Mouse (Mus musculus) C2C12 (cell line): Measurements from ENCODE around the gene Ate1. TPM values are rescaled to one million over a fixed set of nuclear protein-coding genes. Genes with fewer than 3 reads are reported as not detected.

Experiments
- H3K27me3 ChIP-seq: one replicate; pipeline ENCODE4 v1.6.1; 2011; ENCODE audit not compliant: control insufficient read depth, insufficient read depth, insufficient read length
- H3K36me3 ChIP-seq: one replicate; pipeline ENCODE4 v1.6.1; 2011; ENCODE audit not compliant: control insufficient read depth, insufficient read depth
- H3K4me3 ChIP-seq: one replicate; pipeline ENCODE4 v1.5.1; 2011; ENCODE audit warnings: mild to moderate bottlenecking, control low read depth; ENCODE audit not compliant: poor library complexity, insufficient read depth, severe bottlenecking
- H3K79me2 ChIP-seq: one replicate; pipeline ENCODE4 v1.6.1; 2011; ENCODE audit not compliant: control insufficient read depth, insufficient read depth
- H3K79me3 ChIP-seq: one replicate; pipeline ENCODE4 v1.6.1; 2011; ENCODE audit warnings: low read depth, control low read depth
- H3ac ChIP-seq: one replicate; pipeline ENCODE3; 2011; ENCODE audit warnings: low read depth; ENCODE audit not compliant: control insufficient read depth, insufficient read length
- CEBPB ChIP-seq: IDR thresholded peaks from one replicate; pipeline ENCODE4 v1.6.1; 2011; ENCODE audit warnings: low read depth, mild to moderate bottlenecking, control low read depth, moderate library complexity
- CTCF ChIP-seq: IDR thresholded peaks from one replicate; pipeline ENCODE4 v1.5.1; 2011; ENCODE audit not compliant: control insufficient read depth, insufficient read depth, insufficient read length
- FOSL1 ChIP-seq: IDR thresholded peaks from one replicate; pipeline ENCODE4 v1.8.0; 2011; ENCODE audit warnings: mild to moderate bottlenecking, low read length; ENCODE audit not compliant: poor library complexity, insufficient read depth, severe bottlenecking
- MAX ChIP-seq: IDR thresholded peaks from one replicate; pipeline ENCODE4 v1.6.1; 2011; ENCODE audit warnings: mild to moderate bottlenecking, control low read depth
- MYOD1 ChIP-seq: IDR thresholded peaks from one replicate; pipeline ENCODE4 v1.6.1; 2011; ENCODE audit warnings: low read depth; ENCODE audit not compliant: control insufficient read depth, insufficient read length
- MYOG ChIP-seq: IDR thresholded peaks from one replicate; pipeline ENCODE4 v1.6.1; 2011; ENCODE audit not compliant: control insufficient read depth, insufficient read length; ENCODE audit errors: extremely low read depth
- USF1 ChIP-seq: IDR thresholded peaks from one replicate; pipeline ENCODE4 v1.6.1; 2011; ENCODE audit warnings: low read depth, mild to moderate bottlenecking, control low read depth, moderate library complexity
- polyA plus RNA-seq: library from polyadenylated mRNA; unstranded; fragments of >200 nt; fragmentation: generic; extraction: Trizol; gene quantifications from one replicate; pipeline ENCODE4 v1.2.1, GENCODE M21; 2012; ENCODE audit warnings: missing spikeins

Gene Ate1
- polyA plus RNA-seq, 1 experiment = 16.0 TPM

GRCm38 (mm10) chr7:130454226-130454625, 65.9 kb downstream of the Ate1 start:
- Histone ChIP-seq H3K79me2 (no peaks in the 10 kb centered on the region), H3K27me3 (no peaks in the 10 kb centered on the region), H3K79me3 (no peaks in the 10 kb centered on the region), H3K4me3 (no peak overlapping the region), H3ac (no peak overlapping the region), H3K36me3 (peaks cover 15% of the 10 kb centered on the region)
- TF ChIP-seq MAX = no peak

GRCm38 (mm10) chr7:130435776-130436175, 84.4 kb downstream of the Ate1 start:
- Histone ChIP-seq H3ac (no peak overlapping the region), H3K36me3 (no peaks in the 10 kb centered on the region), H3K4me3 (no peak overlapping the region), H3K27me3 (no peaks in the 10 kb centered on the region), H3K79me2 (no peaks in the 10 kb centered on the region), H3K79me3 (no peaks in the 10 kb centered on the region)
- TF ChIP-seq MAX = no peak
- no peak for TF ChIP-seq FOSL1
- no peak for TF ChIP-seq USF1
- TF ChIP-seq CEBPB = no peak
- TF ChIP-seq MYOD1 = no peak

- TF ChIP-seq USF1 = no peak
- TF ChIP-seq MAX = no peak
- TF ChIP-seq FOSL1 = no peak
- no peak for TF ChIP-seq CEBPB
- no peak for TF ChIP-seq MYOG
- TF ChIP-seq MYOD1 = no peak
- TF ChIP-seq CTCF = no peak
- no peaks in the 10 kb centered on the region for H3K79me3 ChIP-seq
- no peak overlapping the region for H3ac ChIP-seq
- H3K79me2 ChIP-seq = no peaks in the 10 kb centered on the region
- no peak overlapping the region for H3K4me3 ChIP-seq
- no peaks in the 10 kb centered on the region for H3K36me3 ChIP-seq
- H3K27me3 ChIP-seq = no peaks in the 10 kb centered on the region
Observed at GRCm38 (mm10) chr7:130432141-130432540, 88.0 kb downstream of the Ate1 start.

- no peaks in the 10 kb centered on the region for H3K79me3 ChIP-seq
- H3K36me3 ChIP-seq = no peaks in the 10 kb centered on the region
- H3K4me3 ChIP-seq = no peak overlapping the region
- no peaks in the 10 kb centered on the region for H3K27me3 ChIP-seq
- no peaks in the 10 kb centered on the region for H3K79me2 ChIP-seq
- H3ac ChIP-seq = no peak overlapping the region
- no peak for TF ChIP-seq CTCF
- TF ChIP-seq MYOD1 = no peak
- TF ChIP-seq CEBPB = no peak
- no peak for TF ChIP-seq USF1
- TF ChIP-seq MYOG = no peak
- no peak for TF ChIP-seq FOSL1
- TF ChIP-seq MAX = no peak
Observed at GRCm38 (mm10) chr7:130426586-130426985, 93.6 kb downstream of the Ate1 start.

GRCm38 (mm10) chr7:130425991-130426390, 94.2 kb downstream of the Ate1 start:
- H3ac ChIP-seq = no peak overlapping the region

GRCm38 (mm10) chr7:130419961-130420360, 100.2 kb downstream of the Ate1 start:
- Histone ChIP-seq H3K4me3 (no peak overlapping the region), H3K79me3 (no peaks in the 10 kb centered on the region), H3K79me2 (no peaks in the 10 kb centered on the region), H3K36me3 (peaks cover 4% of the 10 kb centered on the region), H3K27me3 (no peaks in the 10 kb centered on the region), H3ac (no peak overlapping the region)
- TF ChIP-seq CEBPB (no peak), USF1 (no peak), MYOD1 (no peak), CTCF (no peak), MYOG (no peak), MAX (no peak), FOSL1 (no peak)

More at GRCm38 (mm10) chr7:130425991-130426390, 94.2 kb downstream of the Ate1 start:
- TF ChIP-seq FOSL1 (no peak), MYOD1 (no peak)
- no peaks in the 10 kb centered on the region for H3K79me2 ChIP-seq
- no peaks in the 10 kb centered on the region for H3K27me3 ChIP-seq
- no peaks in the 10 kb centered on the region for H3K79me3 ChIP-seq
- no peaks in the 10 kb centered on the region for H3K36me3 ChIP-seq
- no peak overlapping the region for H3K4me3 ChIP-seq

- H3K79me3 ChIP-seq = no peaks in the 10 kb centered on the region
- no peak overlapping the region for H3K4me3 ChIP-seq
- no peak overlapping the region for H3ac ChIP-seq
- H3K36me3 ChIP-seq = no peaks in the 10 kb centered on the region
- TF ChIP-seq FOSL1 (no peak), CTCF (no peak), USF1 (no peak), CEBPB (no peak), MAX (no peak), MYOG (no peak), MYOD1 (no peak)
- no peaks in the 10 kb centered on the region for H3K27me3 ChIP-seq
- no peaks in the 10 kb centered on the region for H3K79me2 ChIP-seq
Observed at GRCm38 (mm10) chr7:130407622-130408021, 112.5 kb downstream of the Ate1 start.
